8 mouse cellular contexts compared by ENCODE assay signal in the genomic region with DNA sequence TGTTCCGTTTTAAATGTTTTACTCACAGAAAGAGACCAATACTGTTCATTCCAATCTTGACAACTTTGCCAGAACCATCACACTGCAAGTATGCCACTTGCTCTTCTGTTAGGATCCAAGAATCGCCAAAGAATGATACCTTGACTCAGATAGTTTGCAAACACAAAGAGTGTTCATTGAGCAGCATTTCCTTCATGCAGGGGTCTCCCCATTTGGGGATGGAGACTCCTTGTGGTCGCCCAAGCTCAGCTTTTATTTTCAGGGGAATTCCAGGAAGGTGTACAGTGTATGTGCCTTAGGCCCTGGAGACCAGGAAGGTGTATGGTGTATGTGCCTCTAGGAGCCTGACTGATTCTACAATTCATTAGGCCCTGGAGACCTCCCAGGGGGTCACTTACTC. TPM values are rescaled to one million over a fixed set of nuclear protein-coding genes. Genes with fewer than 3 reads are reported as not detected.
A peak's percentile ranks its signal among the peaks of the same experiment; 100 is the strongest.
DNase-seq lines count a peak whose midpoint lies in the region; ATAC-seq lines count a peak whose summit lies in the region.

No protein-coding gene starts in this region.

- peaks cover 39% of the 10 kb centered on the region for H3K36me3 ChIP-seq in megakaryocyte, embryonic 14.5 days (replicated peaks; ENCODE audit: low read length)
- peaks cover 8% of the 10 kb centered on the region for H3K36me3 ChIP-seq in liver, embryonic 12.5 days

- H3K27ac ChIP-seq in liver, embryonic 12.5 days, result no peak overlapping the region

- H3K27me3 ChIP-seq in megakaryocyte, embryonic 14.5 days (replicated peaks), result no peaks in the 10 kb centered on the region
- H3K27me3 ChIP-seq in liver, embryonic 12.5 days (replicated peaks), result no peaks in the 10 kb centered on the region

- H3K4me2 ChIP-seq in liver, embryonic 12.5 days, result peak overlapping the region; percentile 81

- WGBS in liver, embryonic 12.5 days (ENCODE audit: insufficient replicate concordance), result 45% methylated on average over 3 of the region's 3 CpGs

- H3K9ac ChIP-seq in liver, embryonic 12.5 days, result no peak overlapping the region; the same call in 1 of the 2 replicates

- H3K4me1 ChIP-seq in megakaryocyte, embryonic 14.5 days, result peaks cover 50% of the 10 kb centered on the region
- peaks cover 15% of the 10 kb centered on the region; the same call in 1 of the 2 replicates for H3K4me1 ChIP-seq in liver, embryonic 12.5 days

- peak; percentile 5 for DNase-seq in CD4-positive, CD25-positive, alpha-beta regulatory T cell, adult 2 months (ENCODE audit: low read depth, low spot score)
- DNase-seq in urinary bladder, postnatal 10 days (ENCODE audit: low spot score), result no peak
- no peak for DNase-seq in thymus, postnatal 0 days (ENCODE audit: low spot score)
- DNase-seq in thymus, postnatal 10 days (ENCODE audit: low spot score in 2 of 2), result no peak

- H3K4me3 ChIP-seq in megakaryocyte, embryonic 14.5 days (replicated peaks), result peak overlapping the region; percentile 97
- H3K4me3 ChIP-seq in liver, embryonic 12.5 days, result peak overlapping the region; percentile 72

- no peaks in the 10 kb centered on the region for H3K9me3 ChIP-seq in megakaryocyte, embryonic 14.5 days
- H3K9me3 ChIP-seq in liver, embryonic 12.5 days (replicated peaks), result no peaks in the 10 kb centered on the region

- ATAC-seq in CD4-positive, CD25-positive, alpha-beta regulatory T cell, adult 4 months, result no peak
- ATAC-seq in megakaryocyte, adult 5-6 weeks (ENCODE audit: poor library complexity, severe bottlenecking), result no peak
- no peak for ATAC-seq in liver, embryonic 12.5 days

RNA-seq across cellular contexts. Expression of a gene that starts 0.8 kb away (rescaled TPM):
- 10 to 100 TPM; 24.7 to 43.6 TPM for polyA plus RNA-seq in CD4-positive, CD25-positive, alpha-beta regulatory T cell, adult 4 months (2017; shearing (Covaris generic))
- 5.8 TPM in 1 of 2 replicates, not detected in the other for polyA plus RNA-seq in megakaryocyte, embryonic 14.5 days (2012; ENCODE audit: insufficient read depth, low replicate concordance)
- 15.3 and 15.9 TPM in 2 replicates for total RNA-seq in megakaryocyte, adult 5-6 weeks (2015)
- 12.6 and 16.3 TPM in 2 replicates for total RNA-seq in megakaryocyte, adult 5-6 weeks (2017)
- polyA plus RNA-seq in liver, embryonic 12.5 days (2016; fragmentation: Nextera tagmentation; extraction: Ambion mirVana), result 7.8 and 8.5 TPM in 2 replicates
- polyA plus RNA-seq in thymus, postnatal 0 days (2015; fragmentation: Nextera tagmentation; extraction: Ambion mirVana), result 19.2 and 19.5 TPM in 2 replicates

RNA-seq across cellular contexts. Expression of a gene that starts 25.3 kb away (rescaled TPM):
- not detected for polyA plus RNA-seq in CD4-positive, CD25-positive, alpha-beta regulatory T cell, adult 4 months (2017; shearing (Covaris generic))
- polyA plus RNA-seq in megakaryocyte, embryonic 14.5 days (2012; ENCODE audit: insufficient read depth, low replicate concordance), result not detected in 2 replicates
- not detected in 2 replicates for total RNA-seq in megakaryocyte, adult 5-6 weeks (2015)
- not detected in 2 replicates for total RNA-seq in megakaryocyte, adult 5-6 weeks (2017)
- not detected in 2 replicates for polyA plus RNA-seq in liver, embryonic 12.5 days (2016; fragmentation: Nextera tagmentation; extraction: Ambion mirVana)
- not detected in 2 replicates for polyA plus RNA-seq in thymus, postnatal 0 days (2015; fragmentation: Nextera tagmentation; extraction: Ambion mirVana)

RNA-seq across cellular contexts. Expression of a gene that starts 48.7 kb away (rescaled TPM):
- polyA plus RNA-seq in CD4-positive, CD25-positive, alpha-beta regulatory T cell, adult 4 months (2017; shearing (Covaris generic)), result not detected
- polyA plus RNA-seq in megakaryocyte, embryonic 14.5 days (2012; ENCODE audit: insufficient read depth, low replicate concordance), result 0.19 TPM in 1 of 2 replicates, not detected in the other
- not detected in 2 replicates for total RNA-seq in megakaryocyte, adult 5-6 weeks (2015)
- total RNA-seq in megakaryocyte, adult 5-6 weeks (2017), result not detected in 2 replicates
- not detected in 2 replicates for polyA plus RNA-seq in liver, embryonic 12.5 days (2016; fragmentation: Nextera tagmentation; extraction: Ambion mirVana)
- polyA plus RNA-seq in thymus, postnatal 0 days (2015; fragmentation: Nextera tagmentation; extraction: Ambion mirVana), result not detected in 2 replicates
